ENCODE assay signal across 8 mouse cellular contexts in genomic region chr6:87838551-87839197, GRCm38 (mm10). TPM values are rescaled to one million over a fixed set of nuclear protein-coding genes. Genes with fewer than 3 reads are reported as not detected.
DNase-seq lines count a peak whose midpoint lies in the region; ATAC-seq and TF ChIP-seq lines count a peak whose summit lies in the region.

Gene Isy1 (minus strand): TSS chr6:87838798.

- no peaks in the 10 kb centered on the region for H3K27me3 ChIP-seq in hindbrain, postnatal 0 days (ENCODE audit: insufficient read depth, low read length)

- no peak; the same call in 1 of the 2 replicates for TF ChIP-seq CTCF in gastrocnemius, adult 2 months (IDR thresholded peaks at IDR 0.05)
- no peak; the same call in 1 of the 2 replicates for TF ChIP-seq CTCF in hindbrain, postnatal 0 days (IDR thresholded peaks at IDR 0.05; ENCODE audit: low read depth)
- TF ChIP-seq CTCF in left cerebral cortex, adult 2 months (IDR thresholded peaks at IDR 0.05), result no peak; the same call in none of the 2 replicates

- no peaks in the 10 kb centered on the region for H3K4me1 ChIP-seq in hindbrain, postnatal 0 days (ENCODE audit: insufficient read depth, low read length)

- H3K27ac ChIP-seq in gastrocnemius, adult 2 months, result peak within 1 kb of the TSS; percentile 100
- H3K27ac ChIP-seq in hindbrain, postnatal 0 days, result peak within 1 kb of the TSS; percentile 94
- H3K27ac ChIP-seq in left cerebral cortex, adult 2 months, result peak within 1 kb of the TSS; percentile 97

- under 1% methylated on average over 46 of the region's 46 CpGs for WGBS in hindbrain, postnatal 0 days

- peaks cover 27% of the 10 kb centered on the region for H3K36me3 ChIP-seq in hindbrain, postnatal 0 days (ENCODE audit: insufficient read depth, low read length)

- peak; percentile 97 for ATAC-seq in common myeloid progenitor, adult 5-6 weeks (replicated peaks; ENCODE audit: low read depth, poor library complexity, severe bottlenecking)
- peak; percentile 98 for ATAC-seq in hindbrain, postnatal 0 days
- ATAC-seq in megakaryocyte, adult 5-6 weeks (ENCODE audit: poor library complexity, severe bottlenecking), result peak; percentile 96

- DNase-seq in ZHBTc4 (ENCODE audit: low read depth, low spot score), result peak; percentile 98
- DNase-seq in gastrocnemius, adult 2 months, result peak; percentile 96
- DNase-seq in hindbrain, postnatal 0 days (ENCODE audit: low spot score), result peak; percentile 98
- DNase-seq in left cerebral cortex, adult 2 months (ENCODE audit: extremely low spot score in 1 of 2, low spot score in 2 of 2), result peak; percentile 95
- DNase-seq in right cerebral cortex, adult 2 months (ENCODE audit: low spot score in 2 of 2), result peak; percentile 97 to 98
- DNase-seq in urinary bladder, postnatal 14 days (ENCODE audit: low spot score), result peak; percentile 94

- peak within 1 kb of the TSS; percentile 92 for H3K4me2 ChIP-seq in hindbrain, postnatal 0 days (ENCODE audit: low read depth, low read length)

- H3K9ac ChIP-seq in hindbrain, postnatal 0 days (replicated peaks; ENCODE audit: low read length), result peak within 1 kb of the TSS; percentile 76

- no peaks in the 10 kb centered on the region for H3K9me3 ChIP-seq in hindbrain, postnatal 0 days (ENCODE audit: low read length)

- intact Hi-C loops in gastrocnemius, adult 2 months (cut with DNase I), result loop anchor here (2.0 kb wide), 1 partner anchor 48 kb away; the partner anchor contains the start of gene Copg1
- intact Hi-C loops in left cerebral cortex, adult 2 months (cut with DNase I), result loop anchor here (1.0 to 5.0 kb wide), 3 partner anchors 26 to 159 kb away; partner anchors contain the start of genes H1fx and Rab43

- H3K4me3 ChIP-seq in gastrocnemius, adult 2 months, result peak within 1 kb of the TSS; percentile 81
- H3K4me3 ChIP-seq in hindbrain, postnatal 0 days (ENCODE audit: low read length), result peak within 1 kb of the TSS; percentile 71
- peak within 1 kb of the TSS; percentile 68 for H3K4me3 ChIP-seq in left cerebral cortex, adult 2 months

RNA-seq across cellular contexts. Expression of gene Isy1, which starts in this region (rescaled TPM):
- total RNA-seq in common myeloid progenitor, adult 5-6 weeks (2017), result 140 and 162 TPM in 2 replicates
- 10 to 100 TPM; 17.7 to 21.1 TPM for total RNA-seq in gastrocnemius, adult 2 months (2021)
- 7.9 and 11.3 TPM in 2 replicates for total RNA-seq in hindbrain, postnatal 0 days (2014; rRNA removed)
- 27.4 and 31.5 TPM in 2 replicates for polyA plus RNA-seq in hindbrain, postnatal 0 days (2015; fragmentation: Nextera tagmentation; extraction: Ambion mirVana)
- 10 to 100 TPM; 35.8 to 40.6 TPM for total RNA-seq in left cerebral cortex, adult 2 months (2021)
- 10.2 and 16.7 TPM in 2 replicates for total RNA-seq in megakaryocyte, adult 5-6 weeks (2015)
- 94.0 and 120 TPM in 2 replicates for total RNA-seq in megakaryocyte, adult 5-6 weeks (2017)

Comparison
In these comparisons a context has a peak if more than half of its experiments do, and no peak if none do; other contexts are left out.
1. Peak in every context shown above with its lines: DNase-seq, ATAC-seq, H3K4me3 ChIP-seq and H3K27ac ChIP-seq.